Mouse (Mus musculus) megakaryocyte progenitor cell, adult 5-6 weeks (primary cell): ENCODE measurements around the gene E2f2. TPM values are rescaled to one million over a fixed set of nuclear protein-coding genes. Genes with fewer than 3 reads are reported as not detected.
A peak's percentile ranks its signal among the peaks of the same experiment; 100 is the strongest.

ENCODE experiments used
- ATAC-seq: replicated peaks from 2 replicates; pipeline ENCODE4 v1.8.0; 2016; ENCODE audit warnings: mild to moderate bottlenecking, moderate TSS enrichment, inconsistent platforms; ENCODE audit not compliant: poor library complexity
- total RNA-seq, 2 experiments: library from RNA; stranded (forward) in 1 of 2; stranded (reverse) in 1 of 2; fragments of 157-497, 149-512 nt in 1 of 2; fragments of 200-1000 nt in 1 of 2; gene quantifications; 2 replicates each; pipeline versions ENCODE4 v1.2.3 to v1.2.4; 2015 to 2017

Gene E2f2
- total RNA-seq, 2 experiments from 2014 or later = 5.6 to 5.9 TPM

DNA sequence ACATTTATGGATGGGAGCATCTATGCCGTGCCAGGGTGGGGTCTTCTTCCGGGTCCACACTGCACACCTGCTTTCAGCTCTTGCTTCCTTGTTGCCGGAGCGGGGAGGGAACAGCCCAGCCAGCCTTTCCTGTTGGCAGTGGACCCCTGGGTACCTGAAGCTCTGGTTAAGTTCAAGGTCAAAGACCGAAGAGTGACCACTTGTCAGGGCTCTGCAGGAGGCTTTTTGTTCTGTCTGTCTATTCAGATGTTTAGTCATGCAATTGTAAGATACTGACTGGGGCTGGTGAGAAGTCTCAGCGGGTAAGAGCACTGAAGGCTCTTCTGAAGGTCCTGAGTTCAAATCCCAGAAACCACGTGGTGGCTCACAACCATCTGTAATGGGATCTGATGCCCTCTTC lies 26.7 kb downstream of the E2f2 start:
- ATAC-seq = no peak

DNA sequence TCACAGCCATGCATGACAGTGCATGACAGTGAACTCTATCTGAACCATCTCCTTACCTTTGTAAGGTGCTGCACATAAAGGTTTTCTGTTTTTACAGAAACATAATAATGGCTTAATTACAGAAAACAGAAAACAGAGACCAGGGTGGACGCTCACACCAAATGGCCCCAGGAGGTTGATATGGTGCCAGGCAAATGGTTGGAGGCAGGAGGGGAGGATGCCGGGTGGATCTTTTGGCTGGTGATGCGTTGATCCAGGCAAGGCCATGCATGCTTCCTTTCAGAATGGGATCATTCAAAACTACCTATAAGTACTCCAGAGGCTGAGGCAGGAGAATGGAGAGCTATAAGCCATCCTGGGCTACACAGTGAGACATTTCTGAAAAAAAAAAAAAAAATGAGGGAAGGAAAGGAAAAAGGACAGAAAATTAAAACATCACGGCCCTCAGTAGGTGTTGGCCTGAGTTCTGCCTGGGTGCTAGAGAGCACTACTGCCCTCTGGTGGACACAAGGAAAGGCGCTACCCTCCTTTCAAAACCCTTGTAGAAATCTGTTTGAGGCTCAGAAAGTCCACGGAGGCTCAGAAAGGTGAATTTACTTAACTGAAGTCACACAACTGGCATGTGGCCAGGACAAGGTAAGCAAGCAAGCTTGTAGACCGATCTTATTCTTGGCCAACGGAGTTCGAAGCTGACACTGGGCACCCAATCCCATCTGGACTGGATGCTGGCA lies 27.5 kb downstream of the E2f2 start:
- ATAC-seq = peak; percentile 91

DNA sequence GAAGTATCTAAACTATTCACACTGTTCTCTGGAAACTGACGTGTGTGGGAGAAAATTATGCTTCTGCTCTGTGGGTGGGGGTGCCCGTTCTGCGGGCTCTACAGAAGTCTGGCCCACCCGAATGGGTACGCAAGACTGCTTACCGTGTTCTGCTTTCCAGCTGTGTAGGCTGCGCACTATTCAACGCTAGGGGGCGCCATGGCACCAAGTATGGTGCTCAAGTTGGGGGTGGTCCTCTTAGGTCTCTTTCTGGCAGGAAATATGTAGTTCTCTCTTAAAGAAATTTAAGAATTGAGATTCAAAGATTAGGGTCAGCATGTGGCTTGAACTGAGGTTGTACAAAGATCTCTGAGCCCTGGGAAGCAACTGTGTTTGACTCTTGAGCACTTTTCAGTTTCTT lies 30.3 kb downstream of the E2f2 start:
- ATAC-seq = peak; percentile 44

DNA sequence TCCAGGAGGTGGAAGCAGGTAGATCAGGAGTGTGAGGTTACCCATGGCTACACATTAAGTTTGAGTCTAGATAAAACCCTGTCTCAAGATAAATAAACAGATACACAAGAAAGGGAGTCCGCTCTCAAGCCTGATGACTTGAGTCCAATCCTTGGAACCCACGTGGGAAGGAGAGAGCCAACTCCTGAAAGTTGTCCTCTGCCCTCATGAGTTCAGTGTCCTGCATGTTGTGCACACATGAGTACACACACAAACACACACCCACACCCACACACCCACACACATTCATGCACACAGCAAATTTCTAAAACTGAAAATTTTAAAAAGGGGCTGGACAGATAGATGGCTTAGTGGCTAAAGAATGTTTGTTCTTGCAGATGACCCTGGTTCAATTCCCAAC lies 32.6 kb downstream of the E2f2 start:
- ATAC-seq = no peak

DNA sequence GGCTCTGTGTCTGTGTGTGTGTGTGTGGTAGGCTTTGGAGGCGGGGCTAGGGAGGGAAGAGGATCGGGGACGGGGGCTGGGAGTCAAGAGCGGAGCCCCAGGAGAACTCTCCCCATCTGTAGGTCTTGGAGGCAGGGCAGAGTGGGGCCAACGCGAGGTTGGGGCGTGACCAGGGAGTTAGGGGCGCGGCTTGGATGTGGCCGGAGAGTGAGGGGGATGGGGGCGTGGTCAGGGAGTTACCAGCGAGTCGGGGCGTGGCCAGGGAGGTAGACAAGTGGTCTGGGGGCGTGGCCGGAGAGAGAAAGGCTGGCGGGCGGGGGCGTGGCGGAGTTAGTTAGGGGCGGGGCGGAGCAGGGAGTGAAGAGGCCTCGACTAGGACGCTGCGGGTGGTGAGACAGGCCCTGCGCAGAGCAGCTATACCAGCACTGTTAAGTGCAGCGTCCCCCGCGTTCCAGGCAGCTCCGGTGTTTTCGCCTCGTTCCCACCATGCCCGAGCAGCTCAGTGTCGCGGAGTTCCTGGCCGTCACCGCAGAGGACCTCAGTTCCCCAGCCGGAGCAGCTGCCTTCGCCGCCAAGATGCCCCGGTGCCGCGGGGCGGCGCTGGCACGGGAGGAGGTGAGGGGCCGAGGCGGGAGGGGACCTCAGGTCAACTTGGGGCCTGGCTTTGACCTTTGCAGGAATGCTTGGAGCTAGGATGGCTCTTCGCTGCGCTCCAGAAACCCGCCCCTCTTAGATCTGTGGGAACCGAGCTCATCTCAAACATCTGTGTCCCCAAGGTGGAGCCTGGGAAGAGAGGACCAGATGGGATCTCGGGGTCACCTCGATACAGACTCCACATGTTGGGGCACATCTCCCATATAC lies 34.1 kb downstream of the E2f2 start, which contains the start of gene Asap3:
Asap3 (plus strand) TSS at position 333 of the 861 bp plus-strand sequence.
- ATAC-seq = peak; percentile 95

DNA sequence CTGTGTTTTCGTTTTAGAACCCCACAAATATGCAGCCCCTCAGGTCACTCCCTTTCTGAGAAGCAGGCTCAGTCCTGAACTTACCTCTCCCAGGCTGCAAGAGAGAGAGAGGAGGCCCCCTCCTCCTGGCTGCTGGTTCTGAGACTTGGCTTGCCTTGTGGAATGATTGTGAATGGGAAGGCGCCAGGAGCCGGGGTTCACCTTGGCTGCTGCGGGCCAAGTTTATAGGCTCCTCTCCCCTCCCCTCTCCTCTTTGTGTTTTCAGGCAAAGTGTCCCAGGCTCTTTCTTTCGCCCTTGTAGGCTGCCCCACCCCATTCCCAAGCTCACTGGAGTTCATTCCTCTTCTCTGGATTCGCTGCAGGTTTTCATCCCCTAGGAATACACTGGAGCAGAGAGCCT lies 34.7 kb downstream of the E2f2 start:
- no peak for ATAC-seq

DNA sequence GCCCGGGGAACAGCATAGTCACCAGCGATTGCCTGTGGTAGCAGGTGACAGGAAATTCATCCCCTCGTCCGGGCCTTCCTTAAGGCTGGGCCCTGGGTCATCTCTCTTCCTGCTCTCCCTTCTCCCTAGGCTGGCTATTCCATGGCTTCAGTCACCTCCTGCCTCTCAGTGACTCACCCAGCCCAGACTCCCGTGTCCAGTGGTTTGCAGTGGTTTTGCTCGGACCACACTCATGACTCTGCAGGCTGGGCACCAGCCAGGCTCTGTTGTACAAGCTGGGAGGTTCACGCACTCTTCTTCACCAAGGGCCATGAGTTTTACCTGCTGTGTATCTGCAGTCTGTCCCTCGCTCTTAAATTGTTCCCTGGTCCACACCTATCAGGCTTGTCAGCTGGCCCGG lies 38.7 kb downstream of the E2f2 start:
- ATAC-seq = no peak

DNA sequence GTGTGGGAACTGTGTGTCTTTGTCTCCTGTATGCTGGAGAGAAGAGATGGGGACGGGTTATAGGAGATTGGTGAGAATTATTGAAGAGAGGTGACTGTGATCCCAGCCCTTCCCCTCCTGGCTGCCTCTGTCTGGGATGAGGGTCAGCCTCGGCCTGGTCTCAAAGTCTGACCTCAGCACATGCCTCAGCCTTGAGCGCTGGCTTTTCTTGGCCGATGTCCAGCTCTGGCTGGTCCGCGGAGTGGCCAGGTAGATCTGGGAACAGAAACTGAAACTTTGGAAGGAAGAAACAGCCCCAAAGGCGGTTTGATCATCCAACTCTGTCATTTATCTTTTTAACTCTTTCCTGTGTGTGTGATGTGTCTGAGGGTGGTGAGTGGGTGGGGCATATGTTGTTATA lies 41.4 kb downstream of the E2f2 start:
- ATAC-seq = no peak

DNA sequence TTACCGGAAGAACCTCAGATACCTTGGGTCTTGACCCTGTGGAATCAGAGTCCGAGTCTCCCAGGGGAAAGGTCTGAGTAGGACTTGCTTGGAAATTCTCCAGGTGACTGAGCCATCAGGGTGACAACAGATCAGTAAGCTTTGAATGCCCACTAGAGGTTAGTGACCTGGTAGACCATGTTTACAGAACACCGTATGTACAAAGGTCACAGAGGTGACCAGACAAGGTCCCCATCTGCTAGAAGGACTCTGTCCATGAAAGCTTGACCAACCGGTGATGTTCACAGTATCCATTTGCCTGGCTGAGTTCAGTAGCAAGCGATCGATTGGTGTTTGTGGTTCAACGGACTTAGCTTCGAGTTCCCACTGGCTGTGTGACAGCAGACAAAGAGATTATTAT lies 42.6 kb downstream of the E2f2 start:
- ATAC-seq = no peak

DNA sequence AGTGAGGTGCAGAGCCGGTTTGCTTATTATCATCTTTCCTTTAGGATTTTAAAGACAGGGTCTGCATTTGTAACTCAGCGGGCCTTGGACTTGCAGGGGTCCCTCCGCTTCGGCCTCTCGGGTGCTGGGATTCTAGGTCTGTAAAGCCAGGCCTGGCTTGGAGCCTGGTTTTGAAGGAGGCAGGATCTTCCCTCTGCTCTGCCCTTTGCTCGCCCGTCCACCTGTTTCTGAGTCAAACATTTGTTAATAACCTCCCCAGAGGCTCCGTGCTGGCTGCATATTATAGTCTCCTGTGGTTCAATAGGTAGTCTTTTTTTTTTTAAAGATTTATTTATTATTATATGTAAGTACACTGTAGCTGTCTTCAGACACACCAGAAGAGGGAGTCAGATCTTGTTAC lies 43.4 kb downstream of the E2f2 start:
- no peak for ATAC-seq

DNA sequence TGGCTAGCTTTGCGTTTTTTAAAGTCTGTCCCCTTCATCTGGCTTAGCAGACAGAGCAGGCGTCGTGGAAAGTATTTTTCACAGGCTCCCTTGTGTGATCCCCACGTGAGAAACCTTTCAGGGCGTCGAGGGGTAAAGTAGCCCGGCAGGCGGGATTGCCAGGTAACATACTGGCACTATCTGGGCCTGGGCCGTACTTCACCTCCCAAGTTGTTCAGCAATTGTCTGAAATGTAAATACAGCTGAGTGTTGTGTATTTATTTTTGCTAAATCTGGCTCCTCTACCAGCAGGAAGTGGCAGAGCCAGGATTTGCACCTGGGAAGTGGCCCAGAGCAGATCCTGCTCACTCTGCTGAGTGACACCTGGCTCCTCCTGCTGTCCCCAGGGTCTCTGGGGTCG lies 44.9 kb downstream of the E2f2 start:
- ATAC-seq = no peak

DNA sequence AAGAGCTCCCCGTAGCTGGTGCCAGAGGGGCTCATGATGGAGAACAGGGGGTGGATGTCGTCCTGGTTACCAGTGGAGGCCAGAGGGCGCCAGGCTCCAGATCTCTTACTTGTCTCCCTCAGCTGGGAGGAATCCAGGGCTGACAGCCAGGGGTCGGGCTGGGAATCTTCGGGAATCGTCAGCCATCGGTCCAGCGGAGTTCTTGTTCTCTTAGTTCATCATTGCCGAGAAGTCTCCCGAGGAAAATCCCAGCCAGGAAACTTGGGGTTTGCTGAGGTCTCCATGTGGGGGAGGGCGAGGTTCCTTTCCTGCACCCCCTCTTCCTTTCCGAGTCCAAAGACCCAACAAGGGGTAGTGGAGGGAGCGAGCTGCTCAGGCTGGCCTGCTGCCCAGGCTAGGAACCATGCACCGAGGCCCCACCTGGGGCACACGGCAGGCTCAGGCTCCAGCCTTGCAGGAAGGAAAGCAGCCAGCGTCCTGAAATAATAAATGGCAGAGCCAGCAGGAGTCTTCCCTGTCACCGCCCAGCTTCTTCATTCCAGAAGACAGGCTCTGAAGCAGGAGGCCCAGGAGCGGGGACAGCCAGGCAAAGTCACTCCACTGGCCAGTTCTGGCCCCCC lies 46.5 kb downstream of the E2f2 start:
- no peak for ATAC-seq

DNA sequence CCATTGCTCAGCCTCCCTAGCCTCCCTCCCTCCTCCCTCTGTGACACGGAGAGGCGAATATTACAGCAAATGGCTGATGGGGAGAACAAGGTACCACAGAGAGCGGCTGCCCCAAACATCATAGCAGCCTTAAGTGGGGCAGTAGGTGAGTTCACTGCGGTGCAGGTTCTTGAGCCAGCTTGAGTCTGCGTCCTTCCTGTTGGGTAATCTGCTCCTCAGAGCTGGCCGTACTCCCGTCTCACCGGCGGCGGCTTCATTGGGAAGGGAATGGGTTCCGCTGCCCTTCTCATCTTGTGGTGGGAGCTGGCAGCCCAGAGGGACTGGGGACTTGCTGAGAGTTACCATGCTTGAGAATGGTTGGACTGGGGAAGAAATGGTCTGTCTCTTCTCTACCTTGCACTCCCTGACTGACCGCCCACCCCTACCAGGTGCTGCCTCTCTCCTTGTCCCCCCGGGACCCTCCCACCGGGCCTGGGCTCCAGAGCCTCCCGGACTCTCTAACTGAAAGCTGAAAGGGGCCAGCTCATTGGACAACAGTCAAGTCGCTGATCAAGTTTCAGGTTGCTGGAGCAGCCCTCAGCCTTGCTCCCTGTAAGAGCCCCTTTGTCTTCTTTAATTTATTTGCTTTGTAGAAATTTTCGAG lies 48.1 kb downstream of the E2f2 start:
- ATAC-seq = no peak

DNA sequence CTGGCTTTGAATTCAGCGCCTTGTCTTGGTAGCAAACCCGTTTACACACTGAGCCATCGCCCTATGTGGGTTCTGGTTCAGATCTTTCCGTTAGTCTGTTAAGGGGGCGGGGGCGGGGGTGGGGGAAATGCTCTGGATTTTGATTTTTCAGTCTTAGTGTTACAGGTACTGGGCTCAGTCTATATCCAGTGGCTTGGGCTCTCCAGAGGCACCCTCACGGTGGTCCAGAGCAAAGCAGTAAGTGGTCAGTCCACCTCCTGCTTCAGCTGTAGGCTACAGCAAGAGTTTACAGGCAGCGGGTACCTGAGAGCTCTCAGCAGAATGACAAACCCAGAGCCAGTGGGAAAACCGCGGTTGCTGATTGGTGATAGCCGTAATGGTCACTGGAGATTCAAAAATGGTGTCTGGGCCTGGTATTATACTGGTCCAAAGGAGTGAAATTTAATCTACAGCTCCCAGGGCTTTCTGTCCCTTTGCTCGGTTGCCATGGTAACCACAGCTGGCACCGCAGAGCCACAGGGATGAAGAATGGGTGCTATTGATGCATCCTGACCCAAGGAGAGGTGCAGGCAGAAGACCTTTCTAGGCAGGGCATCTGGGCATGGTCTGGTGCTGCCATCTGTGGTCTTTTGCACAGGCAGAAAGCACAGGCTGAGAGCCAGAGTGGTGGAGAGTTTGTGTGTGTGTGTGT lies 51.5 kb downstream of the E2f2 start:
- ATAC-seq = no peak

DNA sequence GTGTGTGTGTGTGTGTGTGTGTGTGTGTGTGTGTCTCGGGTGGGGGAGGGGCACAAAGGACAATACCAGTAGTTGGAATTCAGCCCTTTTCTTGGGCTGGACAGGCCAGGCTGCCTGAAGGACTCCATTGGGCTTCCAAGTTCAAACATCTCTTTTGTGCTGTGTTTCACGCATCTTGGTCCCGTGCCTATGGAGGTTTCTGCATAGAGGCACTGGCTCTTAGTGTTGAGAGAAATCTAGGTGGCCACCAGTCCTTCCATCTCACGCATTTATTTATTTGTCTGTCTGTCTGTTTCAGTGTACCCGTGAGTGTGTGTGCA lies 52.0 kb downstream of the E2f2 start:
- ATAC-seq = no peak

DNA sequence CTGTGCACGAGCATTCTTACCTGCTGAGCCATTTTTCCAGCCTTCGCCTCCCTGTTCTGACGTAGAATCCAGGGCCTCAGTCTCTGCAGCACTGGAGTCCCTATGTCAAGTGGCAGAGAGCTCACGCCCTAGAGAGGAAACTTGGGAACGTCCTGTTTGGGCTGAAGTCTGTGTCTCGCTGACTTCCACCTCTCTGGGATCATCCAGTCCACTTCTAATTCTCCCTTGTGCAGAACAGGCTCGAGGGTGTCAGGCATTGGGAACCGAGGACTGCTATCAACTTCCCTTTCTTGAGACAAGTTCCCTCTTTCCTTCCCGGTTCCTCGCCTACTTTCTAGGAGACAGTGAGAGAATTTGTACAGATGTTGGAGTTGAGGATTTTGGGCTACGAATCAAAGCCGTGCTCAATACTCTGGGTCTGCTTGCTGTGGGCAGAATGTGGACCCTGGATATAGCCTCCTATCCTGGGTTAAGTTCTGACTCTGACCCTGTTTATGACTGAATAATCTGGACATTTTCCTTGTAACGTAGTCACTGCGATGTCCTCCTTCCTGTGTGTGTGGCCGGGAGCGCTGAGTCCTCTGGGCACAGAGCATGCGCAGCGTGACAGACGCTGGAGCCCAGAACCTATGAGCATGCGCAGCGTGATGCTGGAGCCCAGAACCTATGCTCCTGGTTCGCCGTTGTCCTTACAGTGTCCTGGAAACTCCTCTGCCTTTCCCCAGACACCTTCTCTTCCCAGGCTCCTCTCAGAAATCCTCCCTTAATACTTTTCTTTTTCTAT lies 52.7 kb downstream of the E2f2 start:
- ATAC-seq = no peak

DNA sequence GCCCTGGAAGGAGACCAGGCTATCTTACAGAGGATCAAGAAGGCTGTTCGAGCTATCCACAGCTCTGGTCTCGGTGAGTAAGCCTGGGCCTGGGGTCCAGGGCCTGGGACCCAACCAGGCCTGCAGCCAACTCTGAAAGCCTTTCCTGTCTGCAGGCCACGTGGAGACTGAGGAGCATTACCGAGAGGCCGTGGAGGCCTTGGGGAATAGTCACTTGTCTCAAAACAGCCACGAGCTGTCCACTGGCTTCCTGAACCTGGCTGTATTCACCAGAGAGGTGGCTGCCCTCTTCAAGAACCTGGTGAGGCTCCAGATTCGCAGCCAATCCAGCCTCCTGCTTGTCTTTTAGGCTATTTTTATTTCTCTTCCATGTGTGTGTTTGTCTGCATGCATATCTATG lies 55.2 kb downstream of the E2f2 start:
- ATAC-seq = no peak

DNA sequence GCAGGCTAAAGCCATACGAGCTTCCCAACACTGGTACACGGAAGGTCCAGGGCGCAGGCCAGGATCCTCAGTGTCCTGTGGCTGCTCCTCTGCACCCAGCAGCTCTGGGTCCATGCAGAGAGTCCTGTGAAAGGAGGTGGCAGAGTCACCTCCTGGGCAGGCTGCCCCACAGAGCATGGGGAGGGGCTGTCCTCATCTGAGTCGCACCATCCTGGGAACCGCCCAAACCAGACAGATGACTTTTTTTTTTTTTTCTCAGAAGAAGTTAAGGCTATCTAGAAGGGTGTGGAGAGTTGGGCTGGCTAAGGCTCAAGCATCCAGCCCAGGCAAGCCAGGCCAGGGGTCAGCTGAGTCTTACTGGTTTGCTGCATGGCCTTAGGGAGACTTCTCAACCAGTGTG lies 56.4 kb downstream of the E2f2 start:
- no peak for ATAC-seq

DNA sequence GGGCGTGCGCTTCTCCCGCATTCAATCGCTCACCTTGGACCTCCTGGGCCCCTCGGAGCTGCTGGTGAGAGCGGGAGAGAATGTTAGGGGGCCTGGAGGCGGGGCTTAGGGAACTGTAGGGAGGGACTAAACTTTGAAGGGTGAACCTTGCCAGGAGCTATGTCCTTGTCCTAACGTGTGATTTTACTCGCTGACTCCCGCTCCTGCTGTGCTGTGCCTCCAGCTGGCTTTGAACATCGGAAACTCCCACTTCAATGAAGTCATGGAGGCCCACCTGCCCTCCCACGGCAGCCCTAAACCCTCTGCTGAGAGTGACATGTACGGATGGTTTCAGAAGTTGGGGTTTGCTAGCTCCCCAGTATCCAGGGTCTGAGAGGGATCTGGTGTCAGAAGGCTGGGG lies 66.5 kb downstream of the E2f2 start:
- no peak for ATAC-seq

DNA sequence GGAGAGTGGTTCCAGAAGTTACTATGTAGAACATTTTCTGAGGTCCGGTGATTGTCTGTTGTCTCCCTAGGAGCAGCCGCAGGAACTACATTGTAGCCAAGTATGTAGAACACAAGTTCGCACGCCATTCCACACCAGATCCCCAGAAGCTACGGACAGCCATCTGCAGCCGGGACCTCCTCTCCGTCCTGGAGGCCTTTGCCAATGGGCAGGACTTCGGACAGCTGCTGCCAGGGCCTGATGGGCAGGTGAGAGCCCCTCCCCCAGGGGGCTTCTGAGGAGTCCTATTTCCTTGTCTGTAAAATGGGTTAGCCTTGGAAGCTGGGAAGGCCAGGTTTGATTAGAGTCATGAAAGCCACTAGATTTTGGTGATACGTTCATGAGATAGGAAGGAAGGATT lies 66.9 kb downstream of the E2f2 start:
- no peak for ATAC-seq
